Mouse (Mus musculus) naive thymus-derived CD4-positive, alpha-beta T cell, adult 2 months (primary cell): ENCODE data around the gene Itpa.

ENCODE experiments used
- DNase-seq: peaks from one replicate; pipeline ENCODE4 v3.0.0-alpha.2; 2011; ENCODE audit warnings: low read depth

The Itpa gene

GRCm38 (mm10) chr2:130656536-130656935 lies 10.9 kb upstream of the Itpa start:
- DNase-seq, result no peak

GRCm38 (mm10) chr2:130657541-130657940 lies 9.9 kb upstream of the Itpa start:
- no peak for DNase-seq

GRCm38 (mm10) chr2:130658530-130658929 lies 8.9 kb upstream of the Itpa start:
- no peak for DNase-seq

- no peak for DNase-seq
Measured at GRCm38 (mm10) chr2:130663342-130663741, 4.1 kb upstream of the Itpa start.

- peak; percentile 95 for DNase-seq
Measured at GRCm38 (mm10) chr2:130664102-130664701, 3.2 kb upstream of the Itpa start, which contains the start of gene Ddrgk1. Gene Ddrgk1, minus strand, starts transcription at chr2:130664659.

- DNase-seq, result no peak
Measured at GRCm38 (mm10) chr2:130677211-130677610, 9.8 kb downstream of the Itpa start.

GRCm38 (mm10) chr2:130679154-130679553 lies 11.7 kb downstream of the Itpa start:
- no peak for DNase-seq

- no peak for DNase-seq
Measured at GRCm38 (mm10) chr2:130679899-130680298, 12.5 kb downstream of the Itpa start.

GRCm38 (mm10) chr2:130681531-130681930 lies 14.1 kb downstream of the Itpa start:
- DNase-seq, result no peak

- DNase-seq, result no peak
Measured at GRCm38 (mm10) chr2:130685426-130685825, 18.0 kb downstream of the Itpa start.

- DNase-seq, result no peak
Measured at GRCm38 (mm10) chr2:130689011-130689410, 21.6 kb downstream of the Itpa start.

GRCm38 (mm10) chr2:130693563-130693962 lies 26.2 kb downstream of the Itpa start:
- DNase-seq, result no peak

GRCm38 (mm10) chr2:130696700-130697152 lies 29.3 kb downstream of the Itpa start:
- DNase-seq, result peak; percentile 30

GRCm38 (mm10) chr2:130697153-130697810 lies 29.9 kb downstream of the Itpa start, which contains the start of gene Slc4a11:
Gene Slc4a11, minus strand, starts transcription at chr2:130697519.
- peak; percentile 34 for DNase-seq

GRCm38 (mm10) chr2:130697821-130698266 lies 30.4 kb downstream of the Itpa start:
- no peak for DNase-seq

GRCm38 (mm10) chr2:130704040-130705001 lies 36.9 kb downstream of the Itpa start:
- no peak for DNase-seq

- DNase-seq, result no peak
Measured at GRCm38 (mm10) chr2:130705178-130705577, 37.8 kb downstream of the Itpa start.

GRCm38 (mm10) chr2:130706602-130707001 lies 39.2 kb downstream of the Itpa start:
- DNase-seq, result no peak

GRCm38 (mm10) chr2:130707057-130707456 lies 39.6 kb downstream of the Itpa start:
- no peak for DNase-seq

- DNase-seq, result no peak
Measured at GRCm38 (mm10) chr2:130717951-130718350, 50.5 kb downstream of the Itpa start.

GRCm38 (mm10) chr2:130724369-130724768 lies 57.0 kb downstream of the Itpa start:
- DNase-seq, result no peak

GRCm38 (mm10) chr2:130727752-130728151 lies 60.3 kb downstream of the Itpa start:
- DNase-seq, result no peak
